Mouse (Mus musculus): ENCODE measurements around the gene Sf3b2. TPM values are rescaled to one million over a fixed set of nuclear protein-coding genes. Genes with fewer than 3 reads are reported as not detected.

The Sf3b2 gene
- polyA plus RNA-seq, 1 experiment from 2014 or later = 321 TPM

DNA sequence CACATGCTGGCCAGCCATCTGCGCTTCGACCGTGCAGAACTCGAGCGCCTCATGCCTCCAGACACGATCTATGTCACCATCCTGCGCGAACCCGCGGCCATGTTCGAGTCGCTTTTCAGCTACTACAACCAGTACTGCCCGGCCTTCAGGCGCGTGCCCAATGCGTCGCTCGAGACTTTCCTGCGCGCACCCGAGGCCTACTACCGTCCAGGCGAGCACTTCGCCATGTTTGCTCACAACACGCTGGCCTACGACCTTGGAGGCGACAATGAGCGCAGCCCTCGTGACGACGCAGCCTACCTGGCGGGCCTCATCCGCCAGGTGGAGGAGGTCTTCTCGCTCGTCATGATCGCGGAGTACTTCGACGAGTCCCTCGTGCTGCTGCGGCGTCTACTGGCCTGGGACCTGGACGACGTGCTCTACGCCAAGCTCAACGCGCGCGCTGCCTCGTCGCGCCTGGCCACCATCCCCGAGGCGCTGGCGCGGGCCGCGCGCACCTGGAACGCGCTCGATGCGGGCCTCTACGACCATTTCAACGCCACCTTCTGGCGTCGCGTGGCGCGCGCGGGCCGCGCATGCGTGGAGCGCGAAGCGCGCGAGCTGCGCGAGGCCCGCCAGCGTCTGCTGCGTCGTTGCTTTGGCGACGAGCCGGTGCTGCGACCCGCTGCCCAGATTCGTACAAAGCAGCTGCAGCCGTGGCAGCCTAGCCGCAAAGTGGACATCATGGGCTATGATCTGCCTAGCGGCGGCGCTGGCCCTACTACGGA, 11.9 kb upstream of the Sf3b2 start:
- no peaks in the 10 kb centered on the region for H3K4me1 ChIP-seq (ENCODE audit: control insufficient read depth, insufficient read depth, low read length)
- no peak overlapping the region for H3K4me2 ChIP-seq (ENCODE audit: low read depth, low read length)
- no peak overlapping the region for H3K4me3 ChIP-seq (ENCODE audit: low read depth, low read length)
- no peak for ATAC-seq (ENCODE audit: low read depth)
- 42% methylated on average over 98 of the region's 98 CpGs for WGBS
- H3K9ac ChIP-seq (replicated peaks; ENCODE audit: low read depth, low read length) = no peak overlapping the region
- H3K27me3 ChIP-seq (ENCODE audit: control insufficient read depth, insufficient read depth, low read length) = no peaks in the 10 kb centered on the region
- peaks cover 30% of the 10 kb centered on the region for H3K36me3 ChIP-seq (ENCODE audit: control insufficient read depth, insufficient read depth, low read length)
- H3K27ac ChIP-seq (ENCODE audit: low read depth, low read length) = no peak overlapping the region
- H3K9me3 ChIP-seq (ENCODE audit: control insufficient read depth, low read length) = no peaks in the 10 kb centered on the region

GRCm38 (mm10) chr19:5306279-5306678, 11.0 kb upstream of the Sf3b2 start:
- Histone ChIP-seq H3K27ac (ENCODE audit: low read depth, low read length) (no peak overlapping the region), H3K9me3 (ENCODE audit: control insufficient read depth, low read length) (no peaks in the 10 kb centered on the region), H3K27me3 (ENCODE audit: control insufficient read depth, insufficient read depth, low read length) (no peaks in the 10 kb centered on the region), H3K4me1 (ENCODE audit: control insufficient read depth, insufficient read depth, low read length) (no peaks in the 10 kb centered on the region), H3K4me2 (ENCODE audit: low read depth, low read length) (no peak overlapping the region), H3K36me3 (ENCODE audit: control insufficient read depth, insufficient read depth, low read length) (peaks cover 30% of the 10 kb centered on the region), H3K4me3 (ENCODE audit: low read depth, low read length) (no peak overlapping the region), H3K9ac (replicated peaks; ENCODE audit: low read depth, low read length) (no peak overlapping the region)
- WGBS = 86% methylated on average over 6 of the region's 6 CpGs
- ATAC-seq (ENCODE audit: low read depth) = no peak

DNA sequence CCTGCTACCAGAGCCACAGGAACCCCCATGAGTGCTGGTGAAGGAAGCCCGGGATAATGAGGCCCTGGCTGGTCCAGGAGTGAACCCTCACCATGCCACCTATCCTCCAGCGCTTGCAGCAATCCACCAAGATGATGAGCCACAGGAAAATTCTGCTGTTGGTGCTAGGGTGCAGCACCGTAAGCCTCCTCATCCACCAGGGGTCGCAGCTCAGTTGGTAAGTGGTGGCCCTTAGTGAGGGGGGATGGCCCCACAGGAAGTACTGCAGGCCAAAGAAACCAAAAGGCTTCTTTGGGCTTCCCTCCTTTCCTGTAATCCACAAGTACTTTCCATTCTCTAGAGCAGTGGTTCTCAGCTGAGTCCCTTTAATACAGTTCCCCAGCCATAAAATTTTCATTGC, 7.2 kb upstream of the Sf3b2 start:
- no peak overlapping the region for H3K9ac ChIP-seq (replicated peaks; ENCODE audit: low read depth, low read length)
- ATAC-seq (ENCODE audit: low read depth) = no peak
- H3K4me1 ChIP-seq (ENCODE audit: control insufficient read depth, insufficient read depth, low read length) = peaks cover 12% of the 10 kb centered on the region
- no peak overlapping the region for H3K4me2 ChIP-seq (ENCODE audit: low read depth, low read length)
- H3K36me3 ChIP-seq (ENCODE audit: control insufficient read depth, insufficient read depth, low read length) = peaks cover 23% of the 10 kb centered on the region
- 25% methylated on average over 4 of the region's 4 CpGs for WGBS
- no peak overlapping the region for H3K4me3 ChIP-seq (ENCODE audit: low read depth, low read length)
- no peak overlapping the region for H3K27ac ChIP-seq (ENCODE audit: low read depth, low read length)
- no peaks in the 10 kb centered on the region for H3K9me3 ChIP-seq (ENCODE audit: control insufficient read depth, low read length)
- no peaks in the 10 kb centered on the region for H3K27me3 ChIP-seq (ENCODE audit: control insufficient read depth, insufficient read depth, low read length)

DNA sequence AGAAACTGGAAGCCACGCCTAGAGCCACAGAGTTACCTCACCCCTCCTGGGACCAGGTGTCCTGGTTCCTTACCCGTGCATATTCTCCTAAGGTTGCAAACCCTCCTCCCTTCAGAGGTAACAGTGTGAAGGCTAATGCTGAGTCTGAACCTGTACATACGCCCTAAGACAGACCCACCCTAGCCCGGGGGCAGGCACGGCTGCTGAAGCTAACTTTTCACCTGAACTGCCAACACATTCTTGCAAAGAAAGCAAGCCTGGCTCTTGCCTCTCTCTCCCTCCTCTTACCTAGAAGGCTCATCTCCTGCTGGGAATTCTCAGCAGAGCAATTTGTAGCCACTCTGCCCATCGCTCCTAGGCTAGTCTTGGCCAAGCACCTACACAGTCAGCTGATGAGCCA, 5.3 kb upstream of the Sf3b2 start:
- Histone ChIP-seq H3K36me3 (ENCODE audit: control insufficient read depth, insufficient read depth, low read length) (peaks cover 12% of the 10 kb centered on the region; the same call in 1 of the 2 replicates), H3K4me1 (ENCODE audit: control insufficient read depth, insufficient read depth, low read length) (peaks cover 19% of the 10 kb centered on the region), H3K9ac (replicated peaks; ENCODE audit: low read depth, low read length) (no peak overlapping the region), H3K9me3 (ENCODE audit: control insufficient read depth, low read length) (no peaks in the 10 kb centered on the region), H3K27me3 (ENCODE audit: control insufficient read depth, insufficient read depth, low read length) (no peaks in the 10 kb centered on the region), H3K4me3 (ENCODE audit: low read depth, low read length) (no peak overlapping the region), H3K4me2 (ENCODE audit: low read depth, low read length) (no peak overlapping the region), H3K27ac (ENCODE audit: low read depth, low read length) (no peak overlapping the region)
- no peak for ATAC-seq (ENCODE audit: low read depth)
- 83% methylated on average over 6 of the region's 6 CpGs for WGBS

- Histone ChIP-seq H3K4me1 (ENCODE audit: control insufficient read depth, insufficient read depth, low read length) (peaks cover 28% of the 10 kb centered on the region), H3K36me3 (ENCODE audit: control insufficient read depth, insufficient read depth, low read length) (peaks cover 8% of the 10 kb centered on the region), H3K9ac (replicated peaks; ENCODE audit: low read depth, low read length) (peak within 1 kb of the TSS; percentile 87), H3K9me3 (ENCODE audit: control insufficient read depth, low read length) (no peaks in the 10 kb centered on the region), H3K27me3 (ENCODE audit: control insufficient read depth, insufficient read depth, low read length) (no peaks in the 10 kb centered on the region), H3K27ac (ENCODE audit: low read depth, low read length) (peak within 1 kb of the TSS; percentile 85), H3K4me3 (ENCODE audit: low read depth, low read length) (peak within 1 kb of the TSS; percentile 69), H3K4me2 (ENCODE audit: low read depth, low read length) (peak within 1 kb of the TSS; percentile 61)
- WGBS = 5% methylated on average over 29 of the region's 32 CpGs
- peak; percentile 55 for ATAC-seq (ENCODE audit: low read depth)
These were observed 2.9 kb upstream of the Sf3b2 start, which contains the start of gene Gal3st3 for GRCm38 (mm10) chr19:5297903-5298800. TSS of gene Gal3st3 (plus strand) at chr19:5298331.

GRCm38 (mm10) chr19:5296630-5297029, 1.4 kb upstream of the Sf3b2 start:
- Histone ChIP-seq H3K9me3 (ENCODE audit: control insufficient read depth, low read length) (no peaks in the 10 kb centered on the region), H3K4me3 (ENCODE audit: low read depth, low read length) (no peak overlapping the region), H3K4me2 (ENCODE audit: low read depth, low read length) (no peak overlapping the region), H3K27me3 (ENCODE audit: control insufficient read depth, insufficient read depth, low read length) (no peaks in the 10 kb centered on the region), H3K9ac (replicated peaks; ENCODE audit: low read depth, low read length) (no peak overlapping the region), H3K36me3 (ENCODE audit: control insufficient read depth, insufficient read depth, low read length) (peaks cover 13% of the 10 kb centered on the region), H3K27ac (ENCODE audit: low read depth, low read length) (no peak overlapping the region), H3K4me1 (ENCODE audit: control insufficient read depth, insufficient read depth, low read length) (peaks cover 28% of the 10 kb centered on the region)
- no peak for ATAC-seq (ENCODE audit: low read depth)
- 76% methylated on average over 5 of the region's 5 CpGs for WGBS

GRCm38 (mm10) chr19:5295736-5296075, 451 bp upstream of the Sf3b2 start:
- Histone ChIP-seq H3K27me3 (ENCODE audit: control insufficient read depth, insufficient read depth, low read length) (no peaks in the 10 kb centered on the region), H3K4me1 (ENCODE audit: control insufficient read depth, insufficient read depth, low read length) (peaks cover 28% of the 10 kb centered on the region)

GRCm38 (mm10) chr19:5278381-5278780, 16.9 kb downstream of the Sf3b2 start:
- Histone ChIP-seq H3K4me2 (ENCODE audit: low read depth, low read length) (no peak overlapping the region), H3K36me3 (ENCODE audit: control insufficient read depth, insufficient read depth, low read length) (peaks cover 39% of the 10 kb centered on the region), H3K27ac (ENCODE audit: low read depth, low read length) (no peak overlapping the region), H3K9ac (replicated peaks; ENCODE audit: low read depth, low read length) (no peak overlapping the region), H3K4me3 (ENCODE audit: low read depth, low read length) (no peak overlapping the region), H3K4me1 (ENCODE audit: control insufficient read depth, insufficient read depth, low read length) (no peaks in the 10 kb centered on the region), H3K27me3 (ENCODE audit: control insufficient read depth, insufficient read depth, low read length) (no peaks in the 10 kb centered on the region), H3K9me3 (ENCODE audit: control insufficient read depth, low read length) (no peaks in the 10 kb centered on the region)
- WGBS = 80% methylated on average over 8 of the region's 8 CpGs
- no peak for ATAC-seq (ENCODE audit: low read depth)

More at GRCm38 (mm10) chr19:5295736-5296075, 451 bp upstream of the Sf3b2 start:
- Histone ChIP-seq H3K36me3 (ENCODE audit: control insufficient read depth, insufficient read depth, low read length) (peaks cover 20% of the 10 kb centered on the region), H3K4me3 (ENCODE audit: low read depth, low read length) (peak overlapping the region; percentile 91), H3K9me3 (ENCODE audit: control insufficient read depth, low read length) (no peaks in the 10 kb centered on the region), H3K27ac (ENCODE audit: low read depth, low read length) (peak overlapping the region; percentile 85), H3K4me2 (ENCODE audit: low read depth, low read length) (peak overlapping the region; percentile 73), H3K9ac (replicated peaks; ENCODE audit: low read depth, low read length) (peak overlapping the region; percentile 68)
- WGBS = 6% methylated on average over 13 of the region's 13 CpGs
- ATAC-seq (ENCODE audit: low read depth) = peak; percentile 41

- 78% methylated on average over 3 of the region's 3 CpGs for WGBS
- Histone ChIP-seq H3K36me3 (ENCODE audit: control insufficient read depth, insufficient read depth, low read length) (peaks cover 31% of the 10 kb centered on the region), H3K9ac (replicated peaks; ENCODE audit: low read depth, low read length) (no peak overlapping the region), H3K9me3 (ENCODE audit: control insufficient read depth, low read length) (no peaks in the 10 kb centered on the region), H3K27me3 (ENCODE audit: control insufficient read depth, insufficient read depth, low read length) (no peaks in the 10 kb centered on the region), H3K27ac (ENCODE audit: low read depth, low read length) (no peak overlapping the region), H3K4me2 (ENCODE audit: low read depth, low read length) (no peak overlapping the region), H3K4me3 (ENCODE audit: low read depth, low read length) (no peak overlapping the region), H3K4me1 (ENCODE audit: control insufficient read depth, insufficient read depth, low read length) (peaks cover under 1% of the 10 kb centered on the region; the same call in 1 of the 2 replicates)
- no peak for ATAC-seq (ENCODE audit: low read depth)
These were observed 18.1 kb downstream of the Sf3b2 start for GRCm38 (mm10) chr19:5277140-5277539.
